Mouse (Mus musculus) cerebellum, adult 8-10 months (tissue): ENCODE results near the gene Pelp1.
"Not testable (repeated sequence)": the region's sequence is repeated elsewhere in the genome, so short reads cannot be mapped to it uniquely, and the experiment has no call there.

Source experiments
- DNase-seq: peaks from one replicate; pipeline ENCODE4 v3.0.0; 2022

Gene Pelp1

DNA sequence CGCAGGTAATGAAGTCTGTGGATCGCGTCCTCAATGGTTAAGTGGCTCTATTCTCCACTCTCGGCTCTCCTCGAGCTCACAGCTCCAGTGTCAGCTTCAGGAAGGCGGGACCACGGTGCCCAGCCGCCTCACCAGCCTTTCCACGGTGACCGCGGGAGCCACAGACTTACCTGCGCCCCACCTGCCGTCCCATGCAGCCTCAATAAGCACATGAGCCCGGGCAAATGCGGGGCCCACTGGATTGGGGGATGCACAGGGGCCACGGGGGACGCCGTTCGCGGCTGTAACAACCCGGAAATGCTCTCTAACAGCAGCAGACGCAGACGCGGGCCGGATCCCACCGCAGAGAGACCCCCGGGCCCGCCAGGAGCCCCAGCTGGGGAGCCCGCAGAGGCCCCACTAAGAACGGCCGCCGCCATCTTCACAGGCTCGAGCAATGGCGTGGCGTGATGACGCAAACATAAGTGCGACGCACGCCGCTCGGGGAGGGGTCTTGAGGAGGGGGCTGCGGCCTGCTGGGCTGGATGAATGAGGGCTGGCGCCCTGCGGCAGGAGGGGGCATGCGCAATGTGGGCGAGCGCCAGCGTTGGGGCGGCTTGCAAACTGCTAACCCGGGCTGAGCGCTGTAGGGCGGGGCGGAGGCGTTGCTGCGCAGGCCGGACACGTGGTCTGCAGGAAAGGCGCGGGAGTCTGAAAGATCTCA lies at the start of gene Pelp1:
Gene Pelp1 (minus strand): TSS at position 438 of the 703 bp plus-strand sequence.
- DNase-seq, result peak; percentile 84

DNA sequence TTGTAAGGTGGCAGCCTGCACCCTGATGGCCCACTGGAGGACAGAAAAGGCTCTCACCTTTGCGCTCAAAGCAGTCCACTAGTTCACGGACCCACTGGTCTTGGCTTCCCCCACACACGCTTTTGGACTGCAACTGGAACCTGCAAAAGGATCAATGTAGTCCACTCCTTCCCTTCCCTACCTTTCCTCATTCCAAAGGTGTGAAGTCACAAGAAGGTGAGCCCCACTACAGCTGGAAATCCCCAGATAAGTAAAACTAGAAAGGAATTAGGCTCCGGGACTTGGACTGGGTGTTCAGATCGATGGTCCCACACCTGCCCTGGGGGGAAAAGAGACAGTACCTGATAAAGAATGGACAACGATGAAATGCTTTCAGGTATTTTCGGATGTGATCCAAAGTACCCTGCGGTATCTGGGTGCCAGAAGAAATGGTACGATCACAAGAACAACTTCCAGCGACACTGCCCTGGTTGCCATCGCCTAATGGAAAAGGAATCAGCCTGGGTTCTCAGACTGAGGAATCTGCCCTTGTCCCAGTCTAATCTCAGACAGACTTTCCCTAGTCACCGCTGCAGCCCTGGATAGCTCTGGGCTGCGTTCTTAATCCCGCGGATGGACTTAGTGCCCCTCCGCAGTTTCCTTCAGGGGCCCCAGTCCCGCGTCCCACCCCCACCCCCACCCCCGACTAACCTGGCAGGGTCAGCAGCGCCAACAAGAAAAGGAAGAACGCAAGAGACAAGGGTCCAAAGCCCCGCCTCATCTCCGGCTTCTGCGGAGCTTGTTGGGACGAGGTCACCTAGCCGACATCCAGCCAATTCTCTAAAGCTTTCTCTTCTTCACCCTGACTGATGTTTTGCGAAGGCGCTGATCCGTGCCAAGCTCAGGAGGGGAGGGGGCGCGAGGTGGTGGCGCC lies 49.1 kb upstream of the Pelp1 start, which contains the start of gene Zmynd15:
Gene Zmynd15 (plus strand): TSS at position 746 of the 913 bp plus-strand sequence.
- no peak for DNase-seq

DNA sequence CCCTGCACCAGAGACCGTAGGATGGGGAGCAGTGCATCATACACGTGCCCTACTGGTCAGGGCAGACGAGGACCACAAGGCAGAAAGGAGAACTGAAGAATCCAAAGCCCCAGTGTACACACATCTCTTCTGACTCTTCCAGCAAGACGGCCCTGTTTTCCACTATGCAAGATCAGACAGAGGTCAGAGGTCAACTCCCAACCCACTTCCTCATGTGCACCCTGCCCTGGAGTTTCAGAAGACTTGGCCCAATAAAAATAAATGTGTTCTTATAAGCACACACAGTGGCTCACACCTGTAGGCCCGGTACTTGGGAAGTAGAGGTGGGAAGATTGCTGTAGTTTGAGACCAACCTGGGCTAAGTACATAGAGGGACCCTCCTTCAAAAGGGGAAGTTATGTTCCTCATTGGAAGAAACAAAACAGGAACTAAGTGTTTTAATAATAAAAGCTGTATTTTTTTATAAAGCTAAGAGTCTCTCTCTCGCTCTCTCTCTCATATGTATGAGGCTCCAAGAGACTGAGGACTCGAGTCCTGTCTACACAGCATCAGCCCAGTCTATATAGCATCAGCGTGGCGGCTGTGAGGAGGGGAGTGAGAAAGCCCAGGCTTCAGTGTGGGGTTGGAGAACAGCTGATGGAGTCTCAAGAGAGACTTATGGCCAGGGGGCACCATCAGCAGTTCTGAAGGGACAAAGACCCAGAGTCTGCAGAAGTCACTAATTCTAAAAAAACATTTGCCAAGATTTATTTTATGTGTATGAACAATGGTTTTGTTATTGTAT lies 43.6 kb upstream of the Pelp1 start:
- DNase-seq, result no peak

DNA sequence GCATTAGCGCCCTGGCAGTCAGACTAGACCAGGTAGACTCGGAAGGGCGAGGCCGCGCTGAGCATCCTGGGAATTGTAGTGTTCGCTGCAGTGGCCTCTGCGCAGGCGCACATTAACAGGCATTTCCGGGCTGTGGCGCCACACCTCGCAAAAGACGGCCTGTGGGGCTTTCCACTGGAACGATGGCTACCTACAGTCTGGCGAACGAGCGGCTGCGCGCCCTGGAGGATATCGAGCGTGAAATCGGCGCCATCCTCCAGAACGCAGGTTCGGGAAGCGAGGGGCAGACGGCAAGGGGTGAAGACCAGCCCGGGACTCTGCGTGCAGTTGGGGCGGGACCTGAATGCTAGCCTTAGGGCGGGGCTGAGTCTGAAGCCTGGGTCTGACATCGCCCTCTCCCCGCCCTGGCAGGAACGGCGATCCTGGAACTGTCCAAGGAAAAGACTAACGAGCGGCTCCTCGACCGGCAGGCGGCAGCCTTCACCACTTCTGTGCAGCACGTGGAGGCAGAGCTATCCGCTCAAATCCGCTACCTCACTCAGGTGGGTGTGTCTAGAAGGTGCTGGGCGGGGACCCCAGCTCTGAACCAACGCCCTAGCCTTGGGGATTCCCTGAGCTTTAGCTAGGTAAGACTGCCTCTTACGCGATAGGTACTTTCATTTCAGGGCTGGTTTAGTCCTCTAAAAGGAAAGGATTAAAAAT lies 42.1 kb upstream of the Pelp1 start, which contains the start of gene Med11:
Gene Med11 (plus strand): TSS at position 123 of the 702 bp plus-strand sequence.
- DNase-seq, result peak; percentile 97

DNA sequence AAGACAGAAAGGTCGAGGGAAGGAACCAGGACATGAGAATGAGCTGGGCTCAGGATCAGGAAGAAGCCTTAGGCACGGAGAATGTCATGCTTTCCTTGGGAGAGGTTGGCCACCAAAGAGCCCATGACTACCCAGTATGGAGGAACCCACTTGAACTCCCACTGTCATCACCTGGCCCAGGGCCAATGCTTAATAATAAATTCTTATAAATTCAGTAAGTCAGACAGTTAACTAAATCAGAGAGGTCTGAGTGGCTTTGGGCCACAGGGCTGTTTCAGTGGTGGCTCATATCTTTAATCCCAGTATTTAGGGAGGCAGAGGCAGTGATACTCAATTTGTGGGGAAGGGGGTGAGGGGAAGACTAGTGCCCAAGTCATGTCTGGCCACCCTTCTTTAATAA lies 41.1 kb upstream of the Pelp1 start:
- no peak for DNase-seq

DNA sequence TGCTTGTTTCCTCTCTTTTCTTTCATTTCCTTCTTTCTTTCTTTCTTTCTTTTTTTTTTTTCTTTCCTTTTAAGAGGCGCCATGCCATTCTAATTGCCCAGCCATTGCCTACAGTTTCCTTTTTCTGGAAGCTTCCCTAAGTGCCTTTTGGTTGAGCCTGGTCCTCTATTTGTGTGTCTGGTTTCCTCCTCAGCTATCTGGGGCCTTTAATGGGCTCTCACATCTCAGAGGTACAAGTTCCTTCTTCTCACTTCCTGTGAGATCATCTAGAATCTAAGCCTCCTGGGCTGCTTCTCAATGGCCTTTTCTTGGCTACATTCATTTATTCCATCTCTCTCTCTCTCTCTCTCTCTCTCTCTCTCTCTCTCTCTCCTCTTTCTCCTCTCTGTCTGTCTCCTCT lies 37.5 kb upstream of the Pelp1 start:
- DNase-seq, result no peak

DNA sequence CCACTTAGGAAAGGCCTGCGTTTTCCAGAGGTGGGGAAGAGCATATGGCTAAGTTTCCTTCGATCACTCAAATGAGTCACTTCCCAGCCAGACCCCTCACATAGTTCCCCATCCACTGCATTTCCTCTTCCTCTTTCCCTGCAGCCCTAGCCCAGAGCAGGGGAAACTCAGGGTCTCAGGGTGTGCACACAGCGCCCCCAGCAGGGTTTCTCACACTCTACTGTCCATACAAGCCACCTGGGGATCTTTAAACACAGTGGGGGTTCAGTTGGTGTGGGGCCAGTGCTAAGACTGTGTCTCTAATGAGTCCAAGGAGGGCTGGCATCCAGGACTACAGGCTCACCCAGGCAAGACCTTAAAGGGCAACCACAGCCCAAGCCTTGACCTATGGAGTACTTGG lies 36.9 kb upstream of the Pelp1 start:
- DNase-seq, result no peak

- no peak for DNase-seq
These were observed 34.8 kb upstream of the Pelp1 start for GRCm38 (mm10) chr11:70444667-70445066.

- DNase-seq, result no peak
These were observed 34.1 kb upstream of the Pelp1 start for GRCm38 (mm10) chr11:70443964-70444363.

DNA sequence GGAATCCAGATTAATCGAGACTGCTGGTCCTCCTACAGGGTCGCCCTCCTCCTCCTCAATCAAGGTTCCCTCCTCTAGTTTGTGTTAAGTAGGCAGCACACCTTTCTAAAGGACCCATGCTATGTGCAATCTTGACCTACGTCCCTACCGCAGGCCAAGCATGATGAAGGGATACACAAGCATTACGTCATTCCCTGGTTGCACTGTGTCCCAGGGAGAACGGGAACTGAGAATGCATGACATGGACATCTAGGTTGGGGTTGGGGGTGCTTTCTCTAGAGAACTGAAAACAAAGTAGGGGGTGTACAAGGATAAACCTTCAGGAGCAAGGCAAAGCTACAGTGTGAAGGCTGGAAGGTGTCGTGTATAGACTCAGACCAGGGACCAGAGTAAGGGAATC lies 32.1 kb upstream of the Pelp1 start:
- no peak for DNase-seq

GRCm38 (mm10) chr11:70440637-70441036 lies 30.8 kb upstream of the Pelp1 start:
- no peak for DNase-seq

DNA sequence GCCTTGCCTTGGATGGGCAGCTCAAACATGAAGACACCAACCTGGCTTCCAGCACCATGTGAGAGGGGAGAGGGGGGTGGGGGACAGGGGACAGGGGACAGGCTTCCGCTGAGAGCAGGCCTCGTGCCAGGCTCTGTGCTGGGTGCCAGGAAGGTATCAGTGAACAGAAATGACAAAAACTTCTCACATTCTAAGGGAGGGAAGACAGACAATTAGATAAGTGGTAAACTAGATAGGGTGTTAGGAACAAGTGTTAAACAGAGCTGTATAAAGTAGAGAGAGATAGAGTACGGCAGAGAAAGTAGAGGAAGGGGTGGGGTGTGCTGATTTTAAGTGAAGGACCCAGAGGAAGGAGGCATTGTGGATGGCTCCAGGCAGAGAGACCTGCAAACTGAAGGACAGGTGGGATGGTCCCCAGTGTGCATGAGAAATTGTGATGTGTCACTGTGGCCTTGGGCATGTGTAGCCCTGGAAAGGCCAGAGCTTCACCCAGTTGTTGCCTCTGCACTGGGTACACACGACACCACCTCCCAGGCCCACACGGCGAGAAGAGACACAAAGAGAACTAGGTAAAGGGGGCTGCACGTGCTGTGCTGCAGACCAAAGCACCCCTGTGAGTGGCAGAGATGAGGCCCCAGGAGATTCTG lies 29.0 kb upstream of the Pelp1 start:
- no peak for DNase-seq

DNA sequence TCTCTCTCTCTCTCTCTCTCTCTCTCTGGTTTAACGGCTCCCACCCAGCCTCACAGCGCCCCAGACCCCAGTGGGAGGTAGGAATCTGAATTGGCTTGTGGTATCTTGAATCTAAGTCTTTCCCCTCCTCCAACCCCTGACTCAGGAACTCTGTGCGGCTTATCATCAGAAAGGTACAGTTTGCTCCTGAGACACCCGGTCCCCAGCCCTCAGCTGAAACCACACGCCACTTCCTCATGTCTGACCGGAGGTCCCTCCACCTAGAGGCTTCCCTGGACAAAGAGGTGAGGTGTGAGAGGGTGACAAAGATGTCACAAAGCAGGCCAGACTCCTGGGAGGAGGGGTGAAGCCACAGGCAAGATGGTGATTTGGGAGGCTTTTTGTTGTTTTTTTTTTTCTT lies 27.6 kb upstream of the Pelp1 start:
- DNase-seq, result no peak

GRCm38 (mm10) chr11:70435476-70435875 lies 25.6 kb upstream of the Pelp1 start:
- DNase-seq, result no peak

DNA sequence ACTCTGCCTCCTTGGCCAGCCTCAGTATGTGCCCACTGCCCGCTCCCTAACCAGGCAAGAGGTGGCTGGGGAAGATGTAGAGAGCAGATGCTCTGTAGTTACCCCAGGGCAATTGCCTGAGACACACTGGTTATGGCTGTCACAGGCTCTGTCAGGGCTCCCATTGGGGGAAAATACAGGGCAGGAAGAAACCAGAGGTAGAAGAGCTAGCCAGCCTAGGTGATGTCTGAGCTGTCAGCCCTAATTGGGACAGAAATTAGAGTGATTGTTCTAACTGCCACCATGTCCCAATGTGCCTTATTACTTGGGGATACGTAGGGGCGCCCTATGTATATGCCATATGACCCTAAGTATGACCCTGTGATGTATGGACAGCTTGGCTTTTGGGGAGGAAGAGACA lies 24.1 kb upstream of the Pelp1 start:
- no peak for DNase-seq

DNA sequence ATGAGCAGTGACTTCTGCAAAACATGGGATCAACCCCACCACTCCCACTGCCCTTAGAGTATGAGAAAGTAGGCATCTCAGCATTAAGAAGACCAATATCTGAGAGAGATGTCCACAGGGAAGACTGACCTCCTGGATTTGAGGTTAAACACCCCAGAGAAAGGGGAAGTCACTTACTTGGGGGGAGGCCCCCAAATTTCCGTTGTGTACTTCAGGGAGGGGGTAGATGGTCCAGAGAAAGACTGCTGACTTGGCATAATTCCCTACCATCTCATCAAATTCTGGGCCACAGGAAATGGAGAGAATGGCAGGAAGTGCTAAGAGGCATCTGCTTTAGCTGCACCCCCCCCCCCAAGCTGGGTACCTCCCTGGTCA lies 23.7 kb upstream of the Pelp1 start:
- DNase-seq, result no peak

GRCm38 (mm10) chr11:70432895-70433568 lies 23.2 kb upstream of the Pelp1 start:
- no peak for DNase-seq

GRCm38 (mm10) chr11:70432048-70432894 lies 22.4 kb upstream of the Pelp1 start, which contains the start of gene Arrb2:
Arrb2 (plus strand) TSS chr11:70432635.
- peak; percentile 99 for DNase-seq

GRCm38 (mm10) chr11:70431574-70431973 lies 21.7 kb upstream of the Pelp1 start:
- no peak for DNase-seq

- DNase-seq, result not testable (repeated sequence)
These were observed 16.8 kb upstream of the Pelp1 start for GRCm38 (mm10) chr11:70426598-70426997.
